Mouse (Mus musculus): ENCODE data around the gene Aqp1. TPM values are rescaled to one million over a fixed set of nuclear protein-coding genes. Genes with fewer than 3 reads are reported as not detected.

Aqp1 gene
- polyA plus RNA-seq, 1 experiment from 2014 or later, result 21.8 TPM

- Histone ChIP-seq H3K4me1 (ENCODE audit: control insufficient read depth, insufficient read depth, low read length) (peaks cover 9% of the 10 kb centered on the region; the same call in 1 of the 2 replicates), H3K36me3 (ENCODE audit: control insufficient read depth, insufficient read depth, low read length) (no peaks in the 10 kb centered on the region), H3K4me2 (ENCODE audit: low read depth, low read length) (no peak overlapping the region), H3K27ac (ENCODE audit: low read length) (no peak overlapping the region), H3K9me3 (ENCODE audit: control insufficient read depth, low read length) (no peaks in the 10 kb centered on the region), H3K4me3 (ENCODE audit: low read length) (no peak overlapping the region), H3K9ac (ENCODE audit: low read depth, low read length) (no peak overlapping the region), H3K27me3 (replicated peaks; ENCODE audit: control insufficient read depth, insufficient read depth, low read length) (no peaks in the 10 kb centered on the region)
- ATAC-seq, result no peak
- 46% methylated on average over 12 of the region's 12 CpGs for WGBS
Measured at GRCm38 (mm10) chr6:55388546-55389169, 52.4 kb downstream of the Aqp1 start.

GRCm38 (mm10) chr6:55389321-55389720 lies 53.1 kb downstream of the Aqp1 start:
- H3K4me2 ChIP-seq (ENCODE audit: low read depth, low read length), result no peak overlapping the region
- no peak overlapping the region for H3K27ac ChIP-seq (ENCODE audit: low read length)
- no peak overlapping the region for H3K4me3 ChIP-seq (ENCODE audit: low read length)
- H3K4me1 ChIP-seq (ENCODE audit: control insufficient read depth, insufficient read depth, low read length), result 0 out of 2 replicates have a peak, but pooled peaks cover 6% of the 10 kb centered on the region
- WGBS, result 61% methylated on average over 5 of the region's 5 CpGs
- no peak for ATAC-seq
- H3K27me3 ChIP-seq (replicated peaks; ENCODE audit: control insufficient read depth, insufficient read depth, low read length), result no peaks in the 10 kb centered on the region
- no peaks in the 10 kb centered on the region for H3K36me3 ChIP-seq (ENCODE audit: control insufficient read depth, insufficient read depth, low read length)
- H3K9me3 ChIP-seq (ENCODE audit: control insufficient read depth, low read length), result no peaks in the 10 kb centered on the region
- H3K9ac ChIP-seq (ENCODE audit: low read depth, low read length), result no peak overlapping the region

- no peak overlapping the region for H3K9ac ChIP-seq (ENCODE audit: low read depth, low read length)
- peaks cover 8% of the 10 kb centered on the region for H3K4me1 ChIP-seq (ENCODE audit: control insufficient read depth, insufficient read depth, low read length)
- H3K4me3 ChIP-seq (ENCODE audit: low read length), result no peak overlapping the region
- H3K27ac ChIP-seq (ENCODE audit: low read length), result no peak overlapping the region
- no peak for ATAC-seq
- no peaks in the 10 kb centered on the region for H3K27me3 ChIP-seq (replicated peaks; ENCODE audit: control insufficient read depth, insufficient read depth, low read length)
- H3K36me3 ChIP-seq (ENCODE audit: control insufficient read depth, insufficient read depth, low read length), result no peaks in the 10 kb centered on the region
- H3K9me3 ChIP-seq (ENCODE audit: control insufficient read depth, low read length), result no peaks in the 10 kb centered on the region
- WGBS, result 31% methylated on average over 4 of the region's 4 CpGs
- H3K4me2 ChIP-seq (ENCODE audit: low read depth, low read length), result no peak overlapping the region
Measured at GRCm38 (mm10) chr6:55391814-55392213, 55.6 kb downstream of the Aqp1 start.

GRCm38 (mm10) chr6:55392453-55392852 lies 56.2 kb downstream of the Aqp1 start:
- Histone ChIP-seq H3K27me3 (replicated peaks; ENCODE audit: control insufficient read depth, insufficient read depth, low read length) (no peaks in the 10 kb centered on the region), H3K4me3 (ENCODE audit: low read length) (no peak overlapping the region), H3K27ac (ENCODE audit: low read length) (no peak overlapping the region), H3K36me3 (ENCODE audit: control insufficient read depth, insufficient read depth, low read length) (no peaks in the 10 kb centered on the region), H3K9me3 (ENCODE audit: control insufficient read depth, low read length) (no peaks in the 10 kb centered on the region), H3K9ac (ENCODE audit: low read depth, low read length) (no peak overlapping the region), H3K4me1 (ENCODE audit: control insufficient read depth, insufficient read depth, low read length) (peaks cover 10% of the 10 kb centered on the region), H3K4me2 (ENCODE audit: low read depth, low read length) (no peak overlapping the region)
- peak; percentile 45; the same call in 1 of the 2 replicates for ATAC-seq
- 8% methylated on average over 4 of the region's 4 CpGs for WGBS

GRCm38 (mm10) chr6:55394854-55395253 lies 58.6 kb downstream of the Aqp1 start:
- H3K36me3 ChIP-seq (ENCODE audit: control insufficient read depth, insufficient read depth, low read length), result no peaks in the 10 kb centered on the region
- no peaks in the 10 kb centered on the region for H3K27me3 ChIP-seq (replicated peaks; ENCODE audit: control insufficient read depth, insufficient read depth, low read length)
- H3K9ac ChIP-seq (ENCODE audit: low read depth, low read length), result no peak overlapping the region
- ATAC-seq, result no peak
- no peaks in the 10 kb centered on the region for H3K9me3 ChIP-seq (ENCODE audit: control insufficient read depth, low read length)
- no peak overlapping the region for H3K4me2 ChIP-seq (ENCODE audit: low read depth, low read length)
- no peak overlapping the region for H3K27ac ChIP-seq (ENCODE audit: low read length)
- 77% methylated on average over 10 of the region's 10 CpGs for WGBS
- peaks cover 5% of the 10 kb centered on the region for H3K4me1 ChIP-seq (ENCODE audit: control insufficient read depth, insufficient read depth, low read length)
- no peak overlapping the region for H3K4me3 ChIP-seq (ENCODE audit: low read length)

GRCm38 (mm10) chr6:55396176-55396575 lies 59.9 kb downstream of the Aqp1 start:
- Histone ChIP-seq H3K36me3 (ENCODE audit: control insufficient read depth, insufficient read depth, low read length) (no peaks in the 10 kb centered on the region), H3K27me3 (replicated peaks; ENCODE audit: control insufficient read depth, insufficient read depth, low read length) (no peaks in the 10 kb centered on the region), H3K9me3 (ENCODE audit: control insufficient read depth, low read length) (no peaks in the 10 kb centered on the region), H3K4me1 (ENCODE audit: control insufficient read depth, insufficient read depth, low read length) (peaks cover 5% of the 10 kb centered on the region), H3K4me3 (ENCODE audit: low read length) (no peak overlapping the region), H3K27ac (ENCODE audit: low read length) (peak overlapping the region; percentile 55), H3K9ac (ENCODE audit: low read depth, low read length) (no peak overlapping the region), H3K4me2 (ENCODE audit: low read depth, low read length) (no peak overlapping the region)
- ATAC-seq, result peak; percentile 81
- WGBS, result 29% methylated on average over 3 of the region's 3 CpGs

- WGBS, result 61% methylated on average over 11 of the region's 11 CpGs
Measured at GRCm38 (mm10) chr6:55396622-55397041, 60.4 kb downstream of the Aqp1 start.

More at GRCm38 (mm10) chr6:55396622-55397041, 60.4 kb downstream of the Aqp1 start:
- ATAC-seq, result peak; percentile 65
- Histone ChIP-seq H3K4me1 (ENCODE audit: control insufficient read depth, insufficient read depth, low read length) (peaks cover 5% of the 10 kb centered on the region), H3K27ac (ENCODE audit: low read length) (peak overlapping the region; percentile 55), H3K4me3 (ENCODE audit: low read length) (no peak overlapping the region), H3K4me2 (ENCODE audit: low read depth, low read length) (no peak overlapping the region), H3K9me3 (ENCODE audit: control insufficient read depth, low read length) (no peaks in the 10 kb centered on the region), H3K9ac (ENCODE audit: low read depth, low read length) (no peak overlapping the region), H3K36me3 (ENCODE audit: control insufficient read depth, insufficient read depth, low read length) (no peaks in the 10 kb centered on the region), H3K27me3 (replicated peaks; ENCODE audit: control insufficient read depth, insufficient read depth, low read length) (no peaks in the 10 kb centered on the region)

Small RNA genes lying within 50 kb of the gene (microRNA-seq; reads per million reads assigned to microRNA genes)
- not detected for gene Gm25458

Other genes with a start within 250 kb of the Aqp1 start
- gene Crhr2, start 203.4 kb upstream of the Aqp1 start, polyA plus RNA-seq (2015; fragmentation: Nextera tagmentation; extraction: Ambion mirVana), result 0.22 TPM in 2 replicates
- gene Inmt, start 161.4 kb upstream of the Aqp1 start, polyA plus RNA-seq (2015; fragmentation: Nextera tagmentation; extraction: Ambion mirVana), result 0.33 TPM in 1 of 2 replicates, not detected in the other
- gene Mindy4, start 133.0 kb upstream of the Aqp1 start, polyA plus RNA-seq (2015; fragmentation: Nextera tagmentation; extraction: Ambion mirVana), result 5.8 and 6.4 TPM in 2 replicates
- 0.32 and 0.46 TPM in 2 replicates for gene Ghrhr, start 39.9 kb downstream of the Aqp1 start, polyA plus RNA-seq (2015; fragmentation: Nextera tagmentation; extraction: Ambion mirVana)
- 3.8 and 4.4 TPM in 2 replicates for gene Adcyap1r1, start 115.5 kb downstream of the Aqp1 start, polyA plus RNA-seq (2015; fragmentation: Nextera tagmentation; extraction: Ambion mirVana)

All from intestine, embryonic 16.5 days (tissue).